Mouse (Mus musculus): ENCODE measurements around the gene Catip.

DNA sequence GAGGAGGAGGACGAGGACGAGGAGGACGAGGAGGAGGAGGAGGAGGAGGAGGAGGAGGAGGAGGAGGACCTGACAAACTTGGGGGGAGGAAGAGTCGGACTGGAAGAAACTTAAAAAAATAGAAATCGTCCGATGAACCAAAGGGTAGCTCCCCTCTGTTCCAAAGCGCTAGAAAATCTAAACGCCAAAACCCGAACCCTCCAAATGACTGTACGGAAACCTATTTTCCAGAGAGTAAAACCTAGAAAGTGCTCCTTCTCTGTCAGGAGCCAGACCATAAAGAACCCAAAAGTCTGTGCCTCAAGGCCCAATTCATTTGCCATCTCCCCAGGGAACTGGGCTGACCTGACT is 24.4 kb downstream of the Catip start:
- TF ChIP-seq POLR2A (IDR thresholded peaks at IDR 0.05; ENCODE audit: insufficient read depth, low read depth, low read length), result no peak
- no peak for TF ChIP-seq CTCF (IDR thresholded peaks at IDR 0.05; ENCODE audit: insufficient read depth, low read depth, low read length)

Measured in olfactory bulb, adult 2 months (tissue).